Mouse (Mus musculus) megakaryocyte, embryonic 14.5 days (primary cell): ENCODE measurements at regions not wholly inside any gene's neighbourhood (a gene's known extent, or its start where the extent isn't known, plus 50 kb on each side); places are given as distances from the start of the nearest gene placed in this dataset.

Source experiments
- H3K27me3 ChIP-seq: replicated peaks from 2 replicates; pipeline ENCODE3; 2012; ENCODE audit warnings: inconsistent platforms
- H3K36me3 ChIP-seq: replicated peaks from 2 replicates; pipeline ENCODE3; 2012; ENCODE audit warnings: low read length, inconsistent platforms, mixed read lengths
- H3K4me1 ChIP-seq: 2 replicates; pipeline ENCODE4 v1.6.1; 2012; ENCODE audit warnings: inconsistent platforms
- H3K4me3 ChIP-seq: replicated peaks from 2 replicates; pipeline ENCODE3; 2012; ENCODE audit warnings: moderate library complexity, mild to moderate bottlenecking, inconsistent platforms
- H3K9me3 ChIP-seq: 2 replicates; pipeline ENCODE4 v1.6.1; 2012; ENCODE audit warnings: inconsistent platforms
- FLI1 ChIP-seq: IDR thresholded peaks from 2 replicates; pipeline ENCODE4 v1.6.1; 2012; ENCODE audit warnings: low read length, inconsistent platforms, mixed read lengths
- GATA1 ChIP-seq: IDR thresholded peaks from 3 replicates; pipeline ENCODE4 v1.6.1; 2012; ENCODE audit warnings: mixed read lengths, low read length, inconsistent platforms, borderline replicate concordance

DNA sequence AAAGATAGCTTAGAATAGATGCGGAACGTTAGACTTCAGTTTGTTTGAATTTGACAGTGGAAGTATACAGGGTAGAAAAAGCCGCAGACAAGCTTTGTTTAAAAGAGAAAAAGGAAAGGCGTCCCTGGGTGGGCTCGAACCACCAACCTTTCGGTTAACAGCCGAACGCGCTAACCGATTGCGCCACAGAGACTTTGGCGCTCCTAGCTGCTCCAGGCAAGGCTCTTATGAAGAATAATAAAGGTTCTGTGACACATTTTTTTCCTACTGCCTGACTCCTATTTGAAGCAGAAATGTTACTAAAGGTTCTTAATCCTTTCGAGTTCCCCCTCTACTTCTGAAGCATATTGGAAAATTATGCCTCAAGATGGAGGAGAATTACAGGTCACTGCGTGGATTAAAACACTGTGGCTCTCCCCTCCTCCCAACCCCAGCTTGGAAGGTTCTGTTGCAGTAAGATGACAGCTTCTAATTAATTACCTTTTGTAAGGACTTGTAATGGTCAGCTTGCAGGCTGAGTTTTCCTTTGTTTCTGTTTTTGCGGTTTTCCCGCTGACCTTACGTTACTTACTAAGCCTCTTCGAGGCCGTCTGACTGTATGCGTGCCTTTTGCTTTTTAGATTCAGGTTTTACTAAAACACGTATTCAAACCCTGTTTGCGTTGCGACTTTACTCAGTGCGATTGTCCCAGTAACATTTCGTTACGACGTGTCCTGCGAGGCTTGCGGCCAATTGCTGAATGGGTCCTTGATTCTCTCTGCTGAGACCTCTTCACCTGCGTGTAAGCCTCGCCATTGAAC, 85.1 kb upstream of the Commd3 start:
- Histone ChIP-seq H3K27me3 (no peaks in the 10 kb centered on the region), H3K9me3 (no peaks in the 10 kb centered on the region), H3K36me3 (no peaks in the 10 kb centered on the region), H3K4me3 (peak overlapping the region; percentile 92), H3K4me1 (peaks cover 25% of the 10 kb centered on the region)
- TF ChIP-seq GATA1 (no peak), FLI1 (no peak)

DNA sequence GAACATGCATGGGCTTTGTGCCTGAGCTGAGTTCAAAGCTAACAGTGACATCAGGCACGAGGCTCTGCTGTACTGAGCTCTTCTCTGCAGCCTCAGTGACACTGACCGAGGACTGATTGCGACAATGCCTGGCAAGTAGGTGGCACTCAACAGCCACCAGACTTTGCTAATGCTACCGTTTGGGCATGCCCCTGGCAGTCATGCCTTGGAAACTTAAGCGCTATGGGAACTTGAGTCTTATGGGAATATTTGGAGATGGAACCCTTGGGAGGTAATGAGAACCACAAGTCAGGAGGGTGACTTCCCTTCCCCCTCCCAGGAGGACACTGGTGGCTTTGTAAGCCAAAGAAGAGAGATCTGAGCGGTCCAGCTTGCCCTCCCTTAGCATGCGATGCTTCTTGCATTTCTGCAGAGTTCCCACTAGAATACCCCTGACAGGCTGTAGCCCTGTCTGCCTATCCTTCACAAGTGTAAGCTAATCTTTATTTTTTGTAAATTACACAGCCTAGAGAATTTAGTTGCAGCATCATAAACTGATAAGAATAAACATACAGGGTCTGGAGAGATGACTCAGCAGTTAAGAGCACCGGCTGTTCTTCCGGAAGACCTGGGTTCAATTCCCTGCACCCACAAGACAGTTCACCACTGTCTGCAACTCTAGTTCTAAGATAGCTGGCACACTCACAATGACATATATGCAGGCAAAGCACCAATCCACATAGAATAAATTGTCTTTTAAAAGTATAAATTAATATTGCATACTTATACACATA, 86.4 kb upstream of the Commd3 start:
- H3K4me1 ChIP-seq, result peaks cover 18% of the 10 kb centered on the region
- peak overlapping the region; percentile 72 for H3K4me3 ChIP-seq
- H3K27me3 ChIP-seq, result no peaks in the 10 kb centered on the region
- no peaks in the 10 kb centered on the region for H3K9me3 ChIP-seq
- H3K36me3 ChIP-seq, result no peaks in the 10 kb centered on the region
- no peak for TF ChIP-seq GATA1
- no peak for TF ChIP-seq FLI1

DNA sequence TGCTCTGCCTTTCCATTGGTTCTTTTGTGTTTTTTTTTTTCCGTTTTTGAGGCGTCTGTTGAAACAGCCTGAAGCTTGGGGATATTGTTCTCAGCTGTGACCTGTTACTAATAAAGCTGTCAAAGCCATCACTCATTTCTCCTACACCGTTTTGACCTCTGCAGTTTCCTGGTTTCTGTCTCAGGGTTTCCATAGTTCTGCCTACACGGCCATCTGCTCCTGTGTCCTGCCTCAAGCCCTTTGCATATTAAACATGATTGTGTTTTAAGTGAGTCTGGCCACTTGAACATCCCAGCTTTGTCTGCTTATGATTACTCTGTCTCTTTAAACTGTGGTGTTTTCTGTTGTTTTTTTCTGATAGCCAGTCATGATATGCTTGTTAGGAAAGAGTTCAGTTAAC, 114.1 kb upstream of the Commd3 start:
- Histone ChIP-seq H3K9me3 (no peaks in the 10 kb centered on the region), H3K36me3 (no peaks in the 10 kb centered on the region), H3K4me3 (no peak overlapping the region), H3K27me3 (no peaks in the 10 kb centered on the region), H3K4me1 (no peaks in the 10 kb centered on the region)
- TF ChIP-seq GATA1 (no peak), FLI1 (no peak)

- Histone ChIP-seq H3K36me3 (no peaks in the 10 kb centered on the region), H3K9me3 (no peaks in the 10 kb centered on the region), H3K4me3 (no peak overlapping the region), H3K27me3 (no peaks in the 10 kb centered on the region), H3K4me1 (no peaks in the 10 kb centered on the region)
- no peak for TF ChIP-seq GATA1
- TF ChIP-seq FLI1, result no peak
These were observed 124.1 kb upstream of the Commd3 start for GRCm38 (mm10) chr2:18547964-18548643.

DNA sequence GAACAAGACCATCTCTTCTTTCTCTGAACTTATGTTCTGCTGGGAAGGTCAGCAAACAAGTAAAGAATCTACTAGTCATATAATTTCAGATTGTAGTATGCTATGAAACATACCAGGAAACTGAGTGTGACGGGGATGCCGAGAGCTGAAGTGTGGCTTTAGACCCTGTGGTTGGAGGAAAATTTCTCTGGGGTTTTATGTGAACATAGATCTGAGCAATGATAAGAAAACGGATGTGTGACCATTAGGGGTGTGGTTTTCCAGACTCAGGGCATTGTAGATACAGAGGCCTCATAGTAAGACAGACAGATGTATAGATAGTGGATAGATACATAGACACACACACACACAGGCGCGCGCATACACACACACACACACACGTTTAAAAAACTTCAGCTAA, 131.8 kb upstream of the Dnajc1 start:
- Histone ChIP-seq H3K36me3 (no peaks in the 10 kb centered on the region), H3K4me1 (no peaks in the 10 kb centered on the region; the same call in 1 of the 2 replicates), H3K27me3 (no peaks in the 10 kb centered on the region), H3K9me3 (peaks cover 9% of the 10 kb centered on the region), H3K4me3 (no peak overlapping the region)
- TF ChIP-seq GATA1, result no peak
- no peak for TF ChIP-seq FLI1

DNA sequence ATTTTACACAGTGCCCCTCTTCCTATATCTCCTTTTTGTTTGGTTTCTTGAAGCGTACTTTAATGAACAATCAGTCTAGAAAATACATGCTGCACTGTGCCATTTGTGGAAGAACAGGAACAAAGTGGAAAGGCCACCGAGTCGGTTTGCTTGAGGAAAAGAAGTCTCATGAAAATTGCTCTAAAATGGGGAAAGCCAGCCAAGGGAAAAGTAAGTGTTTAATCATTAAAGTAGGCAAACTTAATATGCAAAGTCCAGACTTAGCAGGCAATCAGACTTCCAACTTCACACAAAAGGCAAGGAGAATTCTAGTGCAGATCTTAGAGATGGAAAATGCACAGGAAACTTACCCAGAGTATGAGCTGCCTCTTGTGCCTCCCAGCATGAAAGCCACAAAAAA, 131.3 kb upstream of the Dnajc1 start:
- H3K27me3 ChIP-seq, result no peaks in the 10 kb centered on the region
- TF ChIP-seq FLI1 (no peak), GATA1 (no peak)
- no peak overlapping the region for H3K4me3 ChIP-seq
- H3K9me3 ChIP-seq, result peaks cover 9% of the 10 kb centered on the region
- H3K36me3 ChIP-seq, result no peaks in the 10 kb centered on the region
- H3K4me1 ChIP-seq, result peaks cover 3% of the 10 kb centered on the region

- no peak overlapping the region for H3K4me3 ChIP-seq
- H3K36me3 ChIP-seq, result no peaks in the 10 kb centered on the region
- no peaks in the 10 kb centered on the region for H3K9me3 ChIP-seq
- no peaks in the 10 kb centered on the region; the same call in 1 of the 2 replicates for H3K4me1 ChIP-seq
- H3K27me3 ChIP-seq, result no peaks in the 10 kb centered on the region
- TF ChIP-seq FLI1 (no peak), GATA1 (no peak)
These were observed 120.8 kb upstream of the Dnajc1 start for GRCm38 (mm10) chr2:18513435-18513834.

DNA sequence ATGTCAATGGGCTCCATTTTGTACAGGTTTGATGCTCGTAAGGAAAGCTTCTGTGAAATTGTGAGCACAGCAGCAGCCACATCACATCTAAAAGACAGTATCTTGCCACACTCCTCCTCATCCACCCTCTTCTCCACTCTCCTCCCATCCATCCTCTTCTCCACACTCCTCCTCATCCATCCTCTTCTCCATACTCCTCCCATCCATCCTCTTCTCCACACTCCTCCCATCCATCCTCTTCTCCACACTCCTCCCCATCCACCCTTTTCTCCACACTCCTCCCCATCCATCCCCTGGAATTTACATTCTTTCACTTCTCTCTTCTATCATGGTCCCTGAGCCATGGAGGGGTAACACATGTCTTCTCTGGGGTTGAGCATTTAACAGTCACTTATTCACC, 116.7 kb upstream of the Dnajc1 start:
- Histone ChIP-seq H3K4me3 (peak overlapping the region; percentile 42), H3K9me3 (no peaks in the 10 kb centered on the region), H3K36me3 (no peaks in the 10 kb centered on the region), H3K27me3 (no peaks in the 10 kb centered on the region), H3K4me1 (no peaks in the 10 kb centered on the region)
- no peak for TF ChIP-seq FLI1
- no peak for TF ChIP-seq GATA1

GRCm38 (mm10) chr2:18473361-18473771, 80.7 kb upstream of the Dnajc1 start:
- no peaks in the 10 kb centered on the region for H3K27me3 ChIP-seq
- TF ChIP-seq FLI1, result no peak
- no peak for TF ChIP-seq GATA1
- no peak overlapping the region for H3K4me3 ChIP-seq
- H3K9me3 ChIP-seq, result peaks cover 34% of the 10 kb centered on the region
- H3K36me3 ChIP-seq, result no peaks in the 10 kb centered on the region
- H3K4me1 ChIP-seq, result peaks cover 13% of the 10 kb centered on the region
